Mouse (Mus musculus) cortical plate, adult 2 months (tissue): ENCODE measurements around the gene Ufsp1.

Experiments
- CTCF ChIP-seq: fragments of 200-500 bp; IDR thresholded peaks from 2 replicates; pipeline ENCODE4 v1.5.1; 2011; ENCODE audit warnings: mild to moderate bottlenecking, control low read depth, low read length; ENCODE audit not compliant: insufficient read depth; ENCODE audit errors: extremely low read depth
- POLR2A ChIP-seq: fragments of 200-500 bp; IDR thresholded peaks from 2 replicates; pipeline ENCODE4 v1.6.1; 2011; ENCODE audit warnings: mild to moderate bottlenecking, low read length, control low read depth; ENCODE audit not compliant: insufficient read depth; ENCODE audit errors: extremely low read depth

DNA sequence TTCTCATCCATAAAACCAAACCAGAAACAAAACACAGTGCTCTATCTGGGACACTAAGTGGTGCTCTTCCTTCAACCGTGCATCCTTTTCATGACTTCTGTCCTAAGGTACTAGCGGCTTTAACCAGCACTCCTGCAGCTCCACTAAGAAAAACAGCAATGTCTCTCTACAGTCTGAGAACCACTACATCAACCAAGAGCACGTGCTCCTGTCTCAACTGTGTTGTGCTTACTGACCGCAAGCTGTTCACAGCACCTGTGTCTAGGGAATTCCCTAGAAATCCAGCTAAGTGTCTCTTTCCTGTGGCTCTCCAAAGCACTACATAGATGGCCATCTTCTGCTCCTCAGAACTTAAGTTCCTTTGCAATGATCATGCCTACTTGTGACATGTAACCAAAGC lies 10.4 kb downstream of the Ufsp1 start:
- TF ChIP-seq CTCF (no peak), POLR2A (no peak)
